Mouse (Mus musculus) retina, postnatal 7 days (tissue): ENCODE measurements around the gene Dclk1.

ENCODE experiments used
- DNase-seq: peaks from one replicate; pipeline ENCODE4 v3.0.0-alpha.2; 2012; ENCODE audit warnings: low read depth, low spot score

Dclk1 gene

GRCm38 (mm10) chr3:55449148-55449547, 207.0 kb downstream of the Dclk1 start:
- DNase-seq = no peak

- no peak for DNase-seq
Measured at GRCm38 (mm10) chr3:55451035-55451434, 208.9 kb downstream of the Dclk1 start.

- DNase-seq = no peak
Measured at GRCm38 (mm10) chr3:55451877-55452276, 209.7 kb downstream of the Dclk1 start.

GRCm38 (mm10) chr3:55452464-55452863, 210.3 kb downstream of the Dclk1 start:
- DNase-seq = no peak

- no peak for DNase-seq
Measured at GRCm38 (mm10) chr3:55461092-55461491, 218.9 kb downstream of the Dclk1 start.

GRCm38 (mm10) chr3:55461685-55462655, 219.8 kb downstream of the Dclk1 start:
- peak; percentile 23 for DNase-seq

GRCm38 (mm10) chr3:55462904-55463668, 220.9 kb downstream of the Dclk1 start:
- no peak for DNase-seq

GRCm38 (mm10) chr3:55464226-55464625, 222.1 kb downstream of the Dclk1 start:
- DNase-seq = no peak

- no peak for DNase-seq
Measured at GRCm38 (mm10) chr3:55465785-55466184, 223.6 kb downstream of the Dclk1 start.

- no peak for DNase-seq
Measured at GRCm38 (mm10) chr3:55466348-55466747, 224.2 kb downstream of the Dclk1 start.

GRCm38 (mm10) chr3:55472110-55472509, 229.9 kb downstream of the Dclk1 start, which contains the start of gene Gm21954:
Gene Gm21954, minus strand, starts transcription at chr3:55472210.
- DNase-seq = no peak

GRCm38 (mm10) chr3:55473146-55473545, 231.0 kb downstream of the Dclk1 start:
- DNase-seq = no peak

GRCm38 (mm10) chr3:55476694-55477093, 234.5 kb downstream of the Dclk1 start:
- no peak for DNase-seq

- no peak for DNase-seq
Measured at GRCm38 (mm10) chr3:55479306-55479705, 237.1 kb downstream of the Dclk1 start.

- no peak for DNase-seq
Measured at GRCm38 (mm10) chr3:55481140-55481539, 239.0 kb downstream of the Dclk1 start.

GRCm38 (mm10) chr3:55483328-55483727, 241.2 kb downstream of the Dclk1 start:
- no peak for DNase-seq

GRCm38 (mm10) chr3:55489231-55489990, 247.2 kb downstream of the Dclk1 start:
- DNase-seq = no peak

GRCm38 (mm10) chr3:55492021-55492420, 249.9 kb downstream of the Dclk1 start:
- no peak for DNase-seq

- no peak for DNase-seq
Measured at GRCm38 (mm10) chr3:55494348-55494747, 252.2 kb downstream of the Dclk1 start.

GRCm38 (mm10) chr3:55495231-55495630, 253.1 kb downstream of the Dclk1 start:
- DNase-seq = no peak

GRCm38 (mm10) chr3:55495866-55496265, 253.7 kb downstream of the Dclk1 start:
- DNase-seq = no peak
